Mouse (Mus musculus): ENCODE results near the gene Pigf. TPM values are rescaled to one million over a fixed set of nuclear protein-coding genes. Genes with fewer than 3 reads are reported as not detected.
"Not testable (repeated sequence)": the region's sequence is repeated elsewhere in the genome, so short reads cannot be mapped to it uniquely, and the experiment has no call there.

Pigf gene
- 25.3 and 26.0 TPM in 2 replicates for polyA plus RNA-seq (2014; fragmentation: Nextera tagmentation; extraction: Ambion mirVana)

GRCm38 (mm10) chr17:87025269-87025949 lies at the start of gene Pigf, which contains the start of gene Cript:
Gene Pigf (minus strand): TSS chr17:87025406.
Gene Cript (plus strand): TSS chr17:87025550.
- no peaks in the 10 kb centered on the region for H3K27me3 ChIP-seq (replicated peaks; ENCODE audit: control insufficient read depth, insufficient read depth, low read length)
- peak within 1 kb of the TSS; percentile 74 for H3K9ac ChIP-seq (ENCODE audit: low read depth, low read length)
- peak within 1 kb of the TSS; percentile 92 for H3K4me3 ChIP-seq (ENCODE audit: low read depth, low read length)
- H3K4me1 ChIP-seq (ENCODE audit: control insufficient read depth, insufficient read depth, low read length) = no peaks in the 10 kb centered on the region
- ATAC-seq (ENCODE audit: low read depth) (peak; percentile 99), DNase-seq (ENCODE audit: low spot score) (peak; percentile 99)
- under 1% methylated on average over 30 of the region's 43 CpGs for WGBS
- peaks cover 18% of the 10 kb centered on the region for H3K36me3 ChIP-seq (ENCODE audit: control insufficient read depth, insufficient read depth, low read length)
- H3K27ac ChIP-seq (replicated peaks; ENCODE audit: low read depth, low read length) = peak within 1 kb of the TSS; percentile 52; the same call in 1 of the 2 replicates
- no peaks in the 10 kb centered on the region for H3K9me3 ChIP-seq (ENCODE audit: control insufficient read depth, low read length)
- peak within 1 kb of the TSS; percentile 87 for H3K4me2 ChIP-seq (ENCODE audit: low read depth, low read length)

- Histone ChIP-seq H3K9me3 (ENCODE audit: control insufficient read depth, low read length) (no peaks in the 10 kb centered on the region), H3K36me3 (ENCODE audit: control insufficient read depth, insufficient read depth, low read length) (no peaks in the 10 kb centered on the region), H3K9ac (ENCODE audit: low read depth, low read length) (no peak overlapping the region), H3K4me1 (ENCODE audit: control insufficient read depth, insufficient read depth, low read length) (no peaks in the 10 kb centered on the region), H3K4me3 (ENCODE audit: low read depth, low read length) (no peak overlapping the region), H3K27ac (replicated peaks; ENCODE audit: low read depth, low read length) (no peak overlapping the region), H3K27me3 (replicated peaks; ENCODE audit: control insufficient read depth, insufficient read depth, low read length) (no peaks in the 10 kb centered on the region), H3K4me2 (ENCODE audit: low read depth, low read length) (no peak overlapping the region)
- ATAC-seq (ENCODE audit: low read depth) (no peak), DNase-seq (ENCODE audit: low spot score) (no peak)
These were observed 48.3 kb upstream of the Pigf start for GRCm38 (mm10) chr17:87073470-87073869.

GRCm38 (mm10) chr17:87072766-87073440 lies 47.7 kb upstream of the Pigf start:
- WGBS = 59% methylated on average over 5 of the region's 5 CpGs
- Histone ChIP-seq H3K4me1 (ENCODE audit: control insufficient read depth, insufficient read depth, low read length) (no peaks in the 10 kb centered on the region), H3K4me3 (ENCODE audit: low read depth, low read length) (no peak overlapping the region), H3K27me3 (replicated peaks; ENCODE audit: control insufficient read depth, insufficient read depth, low read length) (no peaks in the 10 kb centered on the region), H3K36me3 (ENCODE audit: control insufficient read depth, insufficient read depth, low read length) (no peaks in the 10 kb centered on the region), H3K4me2 (ENCODE audit: low read depth, low read length) (no peak overlapping the region), H3K9ac (ENCODE audit: low read depth, low read length) (no peak overlapping the region), H3K27ac (replicated peaks; ENCODE audit: low read depth, low read length) (no peak overlapping the region), H3K9me3 (ENCODE audit: control insufficient read depth, low read length) (no peaks in the 10 kb centered on the region)
- ATAC-seq (ENCODE audit: low read depth) (no peak), DNase-seq (ENCODE audit: low spot score) (no peak)

- not testable (repeated sequence) for H3K4me3 ChIP-seq (ENCODE audit: low read depth, low read length); H3K9me3 ChIP-seq (ENCODE audit: control insufficient read depth, low read length); H3K27me3 ChIP-seq (replicated peaks; ENCODE audit: control insufficient read depth, insufficient read depth, low read length); H3K4me1 ChIP-seq (ENCODE audit: control insufficient read depth, insufficient read depth, low read length); H3K4me2 ChIP-seq (ENCODE audit: low read depth, low read length); ATAC-seq (ENCODE audit: low read depth); H3K27ac ChIP-seq (replicated peaks; ENCODE audit: low read depth, low read length); H3K36me3 ChIP-seq (ENCODE audit: control insufficient read depth, insufficient read depth, low read length); DNase-seq (ENCODE audit: low spot score); H3K9ac ChIP-seq (ENCODE audit: low read depth, low read length)
- WGBS = 100% methylated on average over 1 of the region's 1 CpGs
These were observed 47.0 kb upstream of the Pigf start for GRCm38 (mm10) chr17:87072183-87072582.

GRCm38 (mm10) chr17:87068997-87069396 lies 43.8 kb upstream of the Pigf start:
- ATAC-seq (ENCODE audit: low read depth) = no peak

GRCm38 (mm10) chr17:87063969-87064368 lies 38.8 kb upstream of the Pigf start:
- Histone ChIP-seq H3K27ac (replicated peaks; ENCODE audit: low read depth, low read length) (no peak overlapping the region), H3K36me3 (ENCODE audit: control insufficient read depth, insufficient read depth, low read length) (no peaks in the 10 kb centered on the region), H3K4me2 (ENCODE audit: low read depth, low read length) (no peak overlapping the region), H3K9me3 (ENCODE audit: control insufficient read depth, low read length) (no peaks in the 10 kb centered on the region), H3K4me3 (ENCODE audit: low read depth, low read length) (no peak overlapping the region), H3K27me3 (replicated peaks; ENCODE audit: control insufficient read depth, insufficient read depth, low read length) (no peaks in the 10 kb centered on the region), H3K9ac (ENCODE audit: low read depth, low read length) (no peak overlapping the region), H3K4me1 (ENCODE audit: control insufficient read depth, insufficient read depth, low read length) (no peaks in the 10 kb centered on the region)
- ATAC-seq (ENCODE audit: low read depth) (no peak), DNase-seq (ENCODE audit: low spot score) (no peak)
- 80% methylated on average over 6 of the region's 6 CpGs for WGBS

More at GRCm38 (mm10) chr17:87068997-87069396, 43.8 kb upstream of the Pigf start:
- no peak for DNase-seq (ENCODE audit: low spot score)
- no peaks in the 10 kb centered on the region for H3K27me3 ChIP-seq (replicated peaks; ENCODE audit: control insufficient read depth, insufficient read depth, low read length)
- H3K4me2 ChIP-seq (ENCODE audit: low read depth, low read length) = no peak overlapping the region
- no peaks in the 10 kb centered on the region for H3K4me1 ChIP-seq (ENCODE audit: control insufficient read depth, insufficient read depth, low read length)
- no peaks in the 10 kb centered on the region for H3K9me3 ChIP-seq (ENCODE audit: control insufficient read depth, low read length)
- no peak overlapping the region for H3K9ac ChIP-seq (ENCODE audit: low read depth, low read length)
- no peak overlapping the region for H3K27ac ChIP-seq (replicated peaks; ENCODE audit: low read depth, low read length)
- H3K36me3 ChIP-seq (ENCODE audit: control insufficient read depth, insufficient read depth, low read length) = no peaks in the 10 kb centered on the region
- 79% methylated on average over 4 of the region's 4 CpGs for WGBS
- H3K4me3 ChIP-seq (ENCODE audit: low read depth, low read length) = no peak overlapping the region

GRCm38 (mm10) chr17:87063461-87063860 lies 38.3 kb upstream of the Pigf start:
- Histone ChIP-seq H3K4me1 (ENCODE audit: control insufficient read depth, insufficient read depth, low read length) (no peaks in the 10 kb centered on the region), H3K4me2 (ENCODE audit: low read depth, low read length) (no peak overlapping the region), H3K36me3 (ENCODE audit: control insufficient read depth, insufficient read depth, low read length) (no peaks in the 10 kb centered on the region), H3K27me3 (replicated peaks; ENCODE audit: control insufficient read depth, insufficient read depth, low read length) (no peaks in the 10 kb centered on the region), H3K4me3 (ENCODE audit: low read depth, low read length) (no peak overlapping the region), H3K9ac (ENCODE audit: low read depth, low read length) (no peak overlapping the region), H3K9me3 (ENCODE audit: control insufficient read depth, low read length) (no peaks in the 10 kb centered on the region), H3K27ac (replicated peaks; ENCODE audit: low read depth, low read length) (no peak overlapping the region)
- WGBS = 72% methylated on average over 7 of the region's 7 CpGs
- ATAC-seq (ENCODE audit: low read depth) (no peak), DNase-seq (ENCODE audit: low spot score) (no peak)

GRCm38 (mm10) chr17:87062639-87063038 lies 37.4 kb upstream of the Pigf start:
- no peak overlapping the region for H3K27ac ChIP-seq (replicated peaks; ENCODE audit: low read depth, low read length)
- H3K9me3 ChIP-seq (ENCODE audit: control insufficient read depth, low read length) = no peaks in the 10 kb centered on the region
- no peak overlapping the region for H3K9ac ChIP-seq (ENCODE audit: low read depth, low read length)
- H3K36me3 ChIP-seq (ENCODE audit: control insufficient read depth, insufficient read depth, low read length) = no peaks in the 10 kb centered on the region
- H3K27me3 ChIP-seq (replicated peaks; ENCODE audit: control insufficient read depth, insufficient read depth, low read length) = no peaks in the 10 kb centered on the region
- no peak overlapping the region for H3K4me3 ChIP-seq (ENCODE audit: low read depth, low read length)
- WGBS = 80% methylated on average over 9 of the region's 9 CpGs
- ATAC-seq (ENCODE audit: low read depth) (no peak), DNase-seq (ENCODE audit: low spot score) (no peak)
- H3K4me1 ChIP-seq (ENCODE audit: control insufficient read depth, insufficient read depth, low read length) = 0 out of 2 replicates have a peak, but pooled peaks cover under 1% of the 10 kb centered on the region
- no peak overlapping the region for H3K4me2 ChIP-seq (ENCODE audit: low read depth, low read length)
